Mouse (Mus musculus) hindbrain, embryonic 15.5 days (tissue): ENCODE data around the gene Gramd4. TPM values are rescaled to one million over a fixed set of nuclear protein-coding genes. Genes with fewer than 3 reads are reported as not detected.
A peak's percentile ranks its signal among the peaks of the same experiment; 100 is the strongest.
"Not testable (repeated sequence)": the region's sequence is repeated elsewhere in the genome, so short reads cannot be mapped to it uniquely, and the experiment has no call there.

ENCODE experiments used
- ATAC-seq: fragments of 200-750 bp; cut with Nextera tagmentation; 2 replicates; pipeline ENCODE4 v1.8.0; 2017; ENCODE audit warnings: low read depth, moderate number of reproducible peaks, moderate TSS enrichment; ENCODE audit not compliant: low FRiP score
- H3K27ac ChIP-seq: fragments of 300-500 bp; sonication (generic); replicated peaks from 2 replicates; pipeline ENCODE4 v1.5.1; 2015; ENCODE audit warnings: mild to moderate bottlenecking, inconsistent platforms
- H3K27me3 ChIP-seq: fragments of 300-500 bp; sonication (generic); 2 replicates; pipeline ENCODE4 v1.6.1; 2015; ENCODE audit warnings: control low read depth, inconsistent platforms
- H3K36me3 ChIP-seq: fragments of 300-500 bp; sonication (generic); 2 replicates; pipeline ENCODE4 v1.6.1; 2015; ENCODE audit warnings: control low read depth, inconsistent platforms
- H3K4me1 ChIP-seq: fragments of 300-500 bp; sonication (generic); replicated peaks from 2 replicates; pipeline ENCODE4 v1.6.1; 2015; ENCODE audit warnings: control low read depth, inconsistent platforms
- H3K4me2 ChIP-seq: fragments of 300-500 bp; sonication (generic); 2 replicates; pipeline ENCODE4 v1.6.1; 2015; ENCODE audit warnings: moderate library complexity, mild to moderate bottlenecking, inconsistent platforms
- H3K4me3 ChIP-seq: fragments of 300-500 bp; sonication (generic); 2 replicates; pipeline ENCODE4 v1.5.1; 2015; ENCODE audit warnings: mild to moderate bottlenecking, inconsistent platforms
- H3K9ac ChIP-seq: fragments of 300-500 bp; sonication (generic); 2 replicates; pipeline ENCODE4 v1.6.1; 2015; ENCODE audit warnings: inconsistent platforms
- H3K9me3 ChIP-seq: fragments of 300-500 bp; sonication (generic); 2 replicates; pipeline ENCODE4 v1.6.1; 2016; ENCODE audit warnings: control low read depth, inconsistent platforms
- WGBS: fragments of 180-500 bp; shearing (Covaris S2); methylation state at CpG from one replicate; pipeline ENCODE4 v1.1.7; 2015; 5-methylcytosine and 5-hydroxymethylcytosine counted together
- polyA plus RNA-seq: library from polyadenylated mRNA; unstranded; fragments of >200 nt; fragmentation: Nextera tagmentation; extraction: Ambion mirVana; gene quantifications from 2 replicates; pipeline ENCODE4 v1.2.1, GENCODE M21; 2015

The Gramd4 gene
- polyA plus RNA-seq, 1 experiment from 2014 or later, result 33.4 TPM

DNA sequence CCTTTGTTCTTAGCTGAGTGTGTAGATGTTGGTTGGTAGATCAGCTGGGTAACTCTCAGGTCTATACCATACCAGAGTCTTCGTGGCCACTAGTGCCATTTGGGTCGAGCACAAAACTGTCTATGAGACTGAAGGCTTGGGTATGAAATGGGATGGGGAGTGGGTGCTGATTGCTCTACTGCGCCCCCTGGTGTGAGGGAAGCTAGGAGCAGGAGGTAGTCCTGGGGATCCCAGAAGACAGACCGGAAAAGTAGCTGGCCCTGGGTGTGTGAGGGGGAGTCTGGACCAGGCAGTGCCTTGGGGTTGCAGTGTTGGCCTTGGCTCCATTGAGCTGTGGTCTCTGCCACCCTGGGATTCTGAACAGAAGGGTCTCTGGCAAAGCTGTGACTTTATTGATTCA lies 80.1 kb downstream of the Gramd4 start:
- Histone ChIP-seq H3K4me2 (no peak overlapping the region), H3K4me1 (peaks cover 8% of the 10 kb centered on the region), H3K9me3 (no peaks in the 10 kb centered on the region), H3K27me3 (no peaks in the 10 kb centered on the region), H3K4me3 (no peak overlapping the region), H3K36me3 (peaks cover 44% of the 10 kb centered on the region), H3K27ac (no peak overlapping the region), H3K9ac (no peak overlapping the region)
- 78% methylated on average over 4 of the region's 4 CpGs for WGBS
- ATAC-seq, result no peak

DNA sequence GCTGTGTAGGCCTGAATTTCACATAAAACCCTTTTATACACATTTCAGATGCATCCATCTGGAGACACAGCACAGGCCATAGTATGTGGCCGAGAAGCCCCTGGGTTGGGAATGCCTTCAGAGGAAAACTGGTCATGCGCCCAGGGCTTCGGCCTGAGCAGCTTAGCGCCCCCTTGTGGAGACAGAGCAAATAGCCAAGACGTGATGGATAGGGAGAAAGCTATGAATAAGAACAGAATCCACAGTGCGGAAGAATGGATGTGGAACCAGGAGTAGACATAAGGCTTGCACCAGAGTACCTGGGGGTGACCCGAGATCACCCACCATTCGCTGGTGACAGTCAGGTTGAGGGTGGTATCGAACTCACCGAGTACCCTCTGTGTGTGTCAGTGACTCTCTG lies 82.8 kb downstream of the Gramd4 start:
- peak overlapping the region; percentile 27; the same call in 1 of the 2 replicates for H3K27ac ChIP-seq

DNA sequence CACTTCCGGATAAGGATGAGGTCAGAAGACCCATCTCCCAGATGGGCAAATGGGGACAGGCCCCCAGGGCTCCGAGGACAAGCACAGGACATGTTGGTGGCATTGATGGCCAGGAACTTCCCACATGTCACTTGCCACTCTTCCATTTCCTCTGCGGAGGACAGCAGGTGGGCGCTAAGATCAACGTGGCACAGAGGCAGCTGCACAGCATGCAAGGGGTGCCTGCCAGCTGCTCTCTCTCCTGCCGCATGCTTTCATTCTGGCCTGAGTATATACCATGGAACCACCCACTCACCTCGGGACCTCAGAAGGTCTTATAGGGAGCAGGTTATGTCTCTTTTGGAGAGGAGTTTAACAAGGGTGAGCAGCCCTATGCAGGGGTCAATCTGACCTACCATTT lies 87.1 kb downstream of the Gramd4 start:
- H3K9me3 ChIP-seq, result no peaks in the 10 kb centered on the region
- H3K4me3 ChIP-seq, result no peak overlapping the region
- H3K9ac ChIP-seq, result no peak overlapping the region
- no peak overlapping the region for H3K27ac ChIP-seq
- no peak for ATAC-seq
- H3K4me1 ChIP-seq, result no peaks in the 10 kb centered on the region
- no peak overlapping the region for H3K4me2 ChIP-seq
- H3K27me3 ChIP-seq, result no peaks in the 10 kb centered on the region
- WGBS, result 76% methylated on average over 7 of the region's 7 CpGs
- peaks cover 40% of the 10 kb centered on the region; the same call in 1 of the 2 replicates for H3K36me3 ChIP-seq

More for the DNA sequence above, 82.8 kb downstream of the Gramd4 start:
- WGBS, result 30% methylated on average over 10 of the region's 10 CpGs
- Histone ChIP-seq H3K4me1 (peaks cover 3% of the 10 kb centered on the region; the same call in 1 of the 2 replicates), H3K4me2 (no peak overlapping the region), H3K4me3 (no peak overlapping the region), H3K27me3 (no peaks in the 10 kb centered on the region), H3K9me3 (no peaks in the 10 kb centered on the region), H3K36me3 (peaks cover 35% of the 10 kb centered on the region; the same call in 1 of the 2 replicates), H3K9ac (no peak overlapping the region)
- no peak for ATAC-seq

DNA sequence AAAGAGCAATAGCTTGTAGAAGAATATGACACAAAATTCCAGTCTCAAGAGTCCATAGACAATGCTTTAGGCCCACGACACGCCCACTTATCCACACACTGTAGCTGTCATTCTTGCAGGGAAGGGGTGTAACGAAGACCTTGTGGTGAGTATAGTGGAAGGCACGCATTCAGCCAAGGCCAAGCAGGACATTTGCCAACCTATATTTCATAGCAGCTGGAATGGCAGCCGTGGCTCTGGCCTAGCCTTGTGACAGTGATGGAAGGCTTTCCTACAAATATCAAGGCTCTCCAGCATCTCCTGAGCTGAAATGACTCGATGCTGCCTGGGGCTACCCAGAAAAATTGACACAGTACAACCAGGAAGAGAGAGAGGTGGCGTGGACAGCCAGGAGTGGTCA lies 87.6 kb downstream of the Gramd4 start:
- no peak for ATAC-seq
- H3K9me3 ChIP-seq, result no peaks in the 10 kb centered on the region
- H3K9ac ChIP-seq, result no peak overlapping the region
- H3K36me3 ChIP-seq, result peaks cover 40% of the 10 kb centered on the region; the same call in 1 of the 2 replicates
- WGBS, result 78% methylated on average over 7 of the region's 7 CpGs
- H3K4me1 ChIP-seq, result no peaks in the 10 kb centered on the region
- no peaks in the 10 kb centered on the region for H3K27me3 ChIP-seq
- H3K4me3 ChIP-seq, result no peak overlapping the region
- no peak overlapping the region for H3K27ac ChIP-seq
- no peak overlapping the region for H3K4me2 ChIP-seq

DNA sequence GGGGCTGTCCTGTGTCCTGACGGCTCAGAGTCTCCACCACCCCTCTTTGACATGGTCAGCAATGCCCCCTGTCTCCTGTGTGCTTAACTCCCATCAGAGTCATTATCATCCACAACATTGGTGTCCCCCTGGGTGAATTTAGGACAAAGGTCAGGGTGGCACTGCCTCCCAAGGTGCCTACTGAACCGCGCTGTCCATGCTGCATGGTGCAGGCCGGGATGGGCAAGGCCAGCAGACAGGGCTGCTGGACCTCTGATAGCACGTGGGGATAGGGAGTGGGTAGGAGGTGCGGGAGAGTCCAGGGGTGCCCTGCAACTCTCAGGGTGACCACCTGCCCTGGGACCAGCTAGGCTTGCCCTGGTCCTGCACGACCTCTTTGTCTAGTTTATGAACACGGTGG lies 89.4 kb downstream of the Gramd4 start:
- WGBS, result 88% methylated on average over 8 of the region's 8 CpGs
- ATAC-seq, result no peak
- H3K27ac ChIP-seq, result no peak overlapping the region

DNA sequence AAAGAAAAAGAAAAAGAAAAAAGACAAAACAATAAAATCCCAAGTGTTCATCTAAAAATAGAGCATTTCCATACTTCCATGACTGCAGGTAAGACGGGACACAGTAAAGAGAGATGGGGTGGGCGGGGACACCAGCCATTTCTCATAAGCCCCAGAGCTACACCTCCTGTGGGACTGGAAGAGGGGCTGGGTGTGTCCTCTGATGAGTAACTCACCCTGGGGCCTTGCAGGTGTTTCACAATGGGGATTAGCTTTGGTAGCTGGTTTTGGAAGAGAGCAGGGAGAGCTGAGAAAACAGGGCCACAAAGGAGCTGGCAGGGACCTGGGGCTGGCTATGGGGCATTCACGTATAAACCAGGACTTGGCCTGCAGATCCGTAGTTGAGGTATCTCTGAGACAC lies 93.1 kb downstream of the Gramd4 start:
- WGBS, result 82% methylated on average over 4 of the region's 4 CpGs
- H3K9ac ChIP-seq, result no peak overlapping the region
- no peak overlapping the region for H3K27ac ChIP-seq
- ATAC-seq, result no peak
- H3K4me2 ChIP-seq, result no peak overlapping the region
- no peaks in the 10 kb centered on the region for H3K4me1 ChIP-seq
- no peaks in the 10 kb centered on the region for H3K9me3 ChIP-seq
- peaks cover 30% of the 10 kb centered on the region for H3K36me3 ChIP-seq
- no peak overlapping the region for H3K4me3 ChIP-seq
- H3K27me3 ChIP-seq, result no peaks in the 10 kb centered on the region

More for the DNA sequence above, 89.4 kb downstream of the Gramd4 start:
- Histone ChIP-seq H3K27me3 (no peaks in the 10 kb centered on the region), H3K4me1 (no peaks in the 10 kb centered on the region), H3K4me2 (no peak overlapping the region), H3K36me3 (peaks cover 37% of the 10 kb centered on the region), H3K9ac (no peak overlapping the region), H3K9me3 (no peaks in the 10 kb centered on the region), H3K4me3 (no peak overlapping the region)

DNA sequence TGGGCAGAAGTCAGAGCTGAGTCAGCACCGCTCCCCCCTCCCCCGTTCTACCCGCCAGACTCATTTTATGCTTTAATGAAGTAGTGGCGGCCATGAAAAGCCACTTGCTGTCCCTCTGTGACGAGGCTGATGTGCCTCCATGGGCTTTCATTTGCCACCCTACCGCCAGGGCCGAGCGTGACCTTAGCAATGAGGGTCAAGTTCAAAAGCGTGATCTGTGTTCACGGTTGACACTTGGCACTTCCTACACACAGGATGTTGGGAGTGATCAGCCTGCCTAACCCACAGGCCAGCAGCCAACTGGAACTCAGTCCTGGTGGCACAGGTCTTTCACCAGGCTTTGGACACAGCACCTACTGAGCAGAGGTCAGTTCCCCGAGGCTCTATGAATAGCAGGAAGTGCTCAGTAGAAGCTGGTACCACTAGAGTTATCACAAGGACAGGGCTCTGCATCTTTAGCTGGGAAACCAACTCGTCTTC lies 96.0 kb downstream of the Gramd4 start:
- Histone ChIP-seq H3K27ac (no peak overlapping the region), H3K27me3 (no peaks in the 10 kb centered on the region), H3K4me1 (no peaks in the 10 kb centered on the region), H3K9me3 (no peaks in the 10 kb centered on the region), H3K36me3 (peaks cover 30% of the 10 kb centered on the region), H3K4me3 (no peak overlapping the region), H3K4me2 (no peak overlapping the region), H3K9ac (no peak overlapping the region)
- WGBS, result 83% methylated on average over 12 of the region's 12 CpGs
- ATAC-seq, result no peak

DNA sequence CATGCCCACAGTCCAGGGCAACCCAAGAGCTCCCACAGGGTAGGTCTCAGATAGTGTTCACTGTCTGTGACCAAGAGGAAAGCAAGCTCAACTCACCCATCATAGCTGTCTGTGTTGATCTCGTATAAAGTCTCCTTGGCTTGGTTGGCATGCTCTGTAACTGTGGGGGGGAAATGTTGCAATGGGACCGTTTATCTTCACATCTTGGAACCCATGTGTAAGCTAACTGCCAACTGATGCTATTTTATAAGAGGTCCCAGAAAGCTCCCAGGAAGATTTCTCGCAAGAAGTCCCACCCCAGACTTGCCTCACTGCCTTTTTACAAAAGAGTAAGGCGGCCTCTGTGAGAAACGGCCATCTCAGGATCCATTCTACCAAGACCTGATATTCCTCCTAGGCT lies 99.0 kb downstream of the Gramd4 start:
- no peak overlapping the region for H3K4me3 ChIP-seq
- no peak for ATAC-seq
- H3K4me1 ChIP-seq, result no peaks in the 10 kb centered on the region
- H3K4me2 ChIP-seq, result no peak overlapping the region
- H3K9ac ChIP-seq, result no peak overlapping the region
- H3K27ac ChIP-seq, result no peak overlapping the region
- no peaks in the 10 kb centered on the region for H3K9me3 ChIP-seq
- WGBS, result 75% methylated on average over 5 of the region's 5 CpGs
- H3K27me3 ChIP-seq, result no peaks in the 10 kb centered on the region
- H3K36me3 ChIP-seq, result peaks cover 23% of the 10 kb centered on the region

DNA sequence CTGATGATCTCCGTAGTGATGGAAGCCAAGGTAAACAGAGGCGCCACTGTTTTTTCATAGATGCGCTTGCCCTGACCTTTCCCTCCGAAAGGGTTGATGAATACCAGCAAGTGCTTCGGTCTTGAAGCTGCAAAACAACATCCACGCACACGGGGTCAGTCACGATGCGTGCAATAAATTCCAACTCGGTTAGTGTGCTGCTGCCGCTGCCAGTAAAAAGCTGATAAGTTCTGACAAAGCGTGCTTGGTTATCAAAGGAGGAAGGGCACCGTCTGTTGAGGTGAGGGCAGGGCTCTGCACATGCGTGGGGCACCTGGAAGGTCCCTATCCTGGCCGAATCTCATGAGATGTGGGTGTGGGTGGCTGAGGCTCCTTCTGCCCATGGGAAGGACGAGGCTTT lies 101.6 kb downstream of the Gramd4 start:
- Histone ChIP-seq H3K4me1 (no peaks in the 10 kb centered on the region), H3K27ac (no peak overlapping the region), H3K9me3 (no peaks in the 10 kb centered on the region), H3K36me3 (peaks cover 24% of the 10 kb centered on the region), H3K27me3 (no peaks in the 10 kb centered on the region), H3K4me2 (no peak overlapping the region), H3K9ac (no peak overlapping the region), H3K4me3 (no peak overlapping the region)
- ATAC-seq, result no peak
- WGBS, result 81% methylated on average over 16 of the region's 16 CpGs

DNA sequence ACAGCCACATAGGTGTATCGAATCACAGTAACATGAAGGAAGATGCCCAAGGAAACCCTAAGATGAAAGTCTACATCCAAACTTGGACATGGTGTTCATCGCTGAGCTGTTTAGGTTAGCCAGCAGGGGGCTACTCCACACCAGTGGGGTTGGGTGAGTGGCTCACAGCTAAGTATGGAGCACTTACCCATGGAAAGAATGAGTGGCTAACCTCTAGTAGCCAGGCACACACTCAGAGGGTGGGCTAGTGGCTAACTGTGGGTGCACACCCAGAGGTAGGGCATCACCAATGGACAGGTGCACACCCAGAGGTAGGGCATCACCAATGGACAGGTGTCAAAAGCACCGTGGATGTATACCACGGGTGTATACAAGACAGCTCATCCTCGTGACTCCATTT lies 102.2 kb downstream of the Gramd4 start:
- Histone ChIP-seq H3K9me3 (no peaks in the 10 kb centered on the region), H3K9ac (no peak overlapping the region), H3K4me2 (no peak overlapping the region), H3K36me3 (peaks cover 19% of the 10 kb centered on the region), H3K4me3 (no peak overlapping the region), H3K4me1 (no peaks in the 10 kb centered on the region), H3K27ac (no peak overlapping the region), H3K27me3 (no peaks in the 10 kb centered on the region)
- ATAC-seq, result no peak
- WGBS, result 95% methylated on average over 5 of the region's 5 CpGs

DNA sequence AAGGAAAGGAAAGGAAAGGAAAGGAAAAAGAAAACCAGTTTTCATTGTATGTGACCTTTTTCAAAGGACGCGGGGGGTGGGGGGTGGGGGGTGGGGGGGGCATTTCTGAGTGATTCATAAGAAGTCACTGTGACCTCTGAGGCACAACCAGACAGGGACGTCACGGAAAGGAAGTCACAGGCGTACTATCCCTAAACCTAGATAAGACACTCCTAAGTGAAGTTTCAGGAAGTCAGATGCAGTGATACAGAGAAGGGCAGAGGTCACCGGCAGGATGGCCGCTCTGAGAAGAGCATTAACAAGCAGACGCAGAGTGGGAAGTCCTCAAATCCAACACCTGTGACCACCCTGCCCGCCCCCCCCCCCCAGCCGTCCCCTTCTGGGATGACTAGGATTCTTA lies 103.4 kb downstream of the Gramd4 start:
- Histone ChIP-seq H3K4me1 (no peaks in the 10 kb centered on the region), H3K27ac (no peak overlapping the region), H3K27me3 (no peaks in the 10 kb centered on the region), H3K9ac (no peak overlapping the region), H3K4me2 (no peak overlapping the region), H3K4me3 (no peak overlapping the region), H3K9me3 (no peaks in the 10 kb centered on the region), H3K36me3 (peaks cover 14% of the 10 kb centered on the region)
- no peak for ATAC-seq
- WGBS, result 84% methylated on average over 10 of the region's 10 CpGs

DNA sequence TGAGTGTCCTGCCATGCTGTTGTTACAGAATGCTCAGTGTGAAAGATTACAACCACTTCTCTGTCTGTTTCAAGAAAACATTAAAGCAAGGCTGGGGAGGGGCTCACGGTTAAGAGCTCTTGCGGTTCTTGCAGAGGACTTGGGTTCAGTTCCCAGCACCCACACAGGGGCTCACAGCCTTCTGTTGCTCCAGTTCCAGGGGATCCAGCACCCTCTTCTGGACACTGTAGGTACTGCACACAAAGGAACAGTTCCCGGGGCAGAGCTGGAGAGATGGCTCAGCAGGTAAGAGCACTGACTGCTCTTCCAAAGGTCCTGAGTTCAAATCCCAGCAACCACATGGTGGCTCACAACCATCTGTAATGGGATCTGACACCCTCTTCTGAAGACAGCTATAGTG lies 104.3 kb downstream of the Gramd4 start:
- H3K27ac ChIP-seq, H3K36me3 ChIP-seq, ATAC-seq, H3K27me3 ChIP-seq, H3K9me3 ChIP-seq, H3K4me2 ChIP-seq, H3K9ac ChIP-seq, H3K4me3 ChIP-seq, H3K4me1 ChIP-seq: not testable (repeated sequence)
- 97% methylated on average over 3 of the region's 3 CpGs for WGBS

DNA sequence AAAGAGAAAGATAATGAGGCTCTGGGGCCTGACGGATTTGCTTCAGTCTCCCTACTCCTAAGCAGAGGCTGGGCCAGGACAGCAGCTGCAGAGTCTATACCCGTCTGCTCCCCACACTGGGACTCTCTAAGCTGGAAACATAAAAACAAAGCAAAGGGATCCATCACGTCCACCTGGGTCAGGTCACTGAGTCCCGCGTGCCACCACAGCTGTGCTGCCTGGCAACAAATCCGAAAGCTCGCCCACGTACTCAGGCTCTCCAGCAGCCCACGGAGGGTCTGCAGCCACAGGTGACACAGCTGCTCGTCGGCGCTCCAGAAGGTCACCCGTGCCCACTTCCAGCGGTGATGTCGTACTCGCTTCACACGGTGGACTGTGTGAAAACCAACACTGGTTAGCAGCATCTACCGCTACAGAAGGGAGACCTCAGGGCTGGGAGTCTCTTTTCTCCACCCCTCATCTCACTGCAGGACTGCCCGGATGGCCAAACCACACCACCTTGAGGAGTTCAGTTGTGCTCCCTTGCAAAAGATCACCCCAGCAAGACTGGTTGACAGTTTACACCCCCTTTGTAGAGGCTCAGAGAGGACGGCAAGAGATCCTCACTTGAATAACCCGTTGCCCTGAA lies 107.3 kb downstream of the Gramd4 start:
- H3K9me3 ChIP-seq, result no peaks in the 10 kb centered on the region
- no peak overlapping the region for H3K27ac ChIP-seq
- H3K36me3 ChIP-seq, result peaks cover 9% of the 10 kb centered on the region
- peaks cover 16% of the 10 kb centered on the region for H3K4me1 ChIP-seq
- H3K27me3 ChIP-seq, result no peaks in the 10 kb centered on the region
- H3K4me2 ChIP-seq, result no peak overlapping the region
- no peak for ATAC-seq
- H3K4me3 ChIP-seq, result no peak overlapping the region
- 77% methylated on average over 21 of the region's 21 CpGs for WGBS
- H3K9ac ChIP-seq, result no peak overlapping the region
